Mouse (Mus musculus): ENCODE data around the gene Stom.

DNA sequence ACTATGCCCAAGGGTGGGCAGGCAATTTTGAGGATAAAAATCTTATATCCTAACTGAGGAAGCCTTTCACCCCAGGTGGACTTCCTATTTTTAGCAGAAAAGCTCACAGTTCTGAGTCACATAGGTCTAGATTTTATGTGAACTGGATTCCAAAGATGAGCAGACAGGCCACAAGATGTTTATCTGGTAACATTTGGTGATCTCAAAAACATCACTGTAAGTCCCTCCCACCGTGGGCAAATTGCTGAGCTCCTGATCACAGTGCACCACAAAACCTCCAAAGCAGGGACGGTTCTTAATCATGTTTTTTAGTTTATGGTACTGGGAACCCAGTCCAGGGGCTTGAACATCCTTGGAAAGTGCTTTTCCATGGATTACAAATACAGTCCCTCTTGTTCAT is 7.7 kb downstream of the Stom start:
- TF ChIP-seq CTCF (IDR thresholded peaks at IDR 0.05; ENCODE audit: low read depth) (no peak), EP300 (IDR thresholded peaks at IDR 0.05; ENCODE audit: low read depth) (no peak)

Measured in liver, embryonic 14.5 days (tissue).